Mouse (Mus musculus): ENCODE measurements around the gene Cpeb1.

- no peak for TF ChIP-seq POLR2A (IDR thresholded peaks at IDR 0.05; ENCODE audit: extremely low read depth, insufficient read depth, low read length)
- TF ChIP-seq CTCF (IDR thresholded peaks at IDR 0.05; ENCODE audit: low read depth, low read length), result no peak
Measured at GRCm38 (mm10) chr7:81326859-81327258, 128.4 kb downstream of the Cpeb1 start.
